Mouse (Mus musculus): ENCODE results near the gene Ctsc. TPM values are rescaled to one million over a fixed set of nuclear protein-coding genes. Genes with fewer than 3 reads are reported as not detected.
"Not testable (repeated sequence)": the region's sequence is repeated elsewhere in the genome, so short reads cannot be mapped to it uniquely, and the experiment has no call there.

Gene Ctsc
- total RNA-seq (2021), result 10 to 100 TPM in 1 of 2 experiments, 1 to 10 TPM in 1; 8.6 to 12.3 TPM

- DNase-seq (ENCODE audit: low spot score in 2 of 2), result peak; percentile 46 to 47
- intact Hi-C loops (cut with DNase I), result no loop called here
Measured at GRCm38 (mm10) chr7:88277858-88278627, at the start of gene Ctsc. Ctsc (plus strand) TSS chr7:88278085.

- intact Hi-C loops (cut with DNase I), result no loop called here
- no peak for DNase-seq (ENCODE audit: low spot score in 2 of 2)
Measured at GRCm38 (mm10) chr7:88229051-88229450, 48.8 kb upstream of the Ctsc start.

- no peak for DNase-seq (ENCODE audit: low spot score in 2 of 2)
- intact Hi-C loops (cut with DNase I), result no loop called here
Measured at GRCm38 (mm10) chr7:88230121-88230520, 47.8 kb upstream of the Ctsc start.

- intact Hi-C loops (cut with DNase I), result no loop called here
- no peak for DNase-seq (ENCODE audit: low spot score in 2 of 2)
Measured at GRCm38 (mm10) chr7:88230756-88231522, 46.9 kb upstream of the Ctsc start.

GRCm38 (mm10) chr7:88243059-88243458 lies 34.8 kb upstream of the Ctsc start:
- DNase-seq (ENCODE audit: low spot score in 2 of 2), result no peak
- intact Hi-C loops (cut with DNase I), result no loop called here

- no peak for DNase-seq (ENCODE audit: low spot score in 2 of 2)
- intact Hi-C loops (cut with DNase I), result no loop called here
Measured at GRCm38 (mm10) chr7:88244462-88244861, 33.4 kb upstream of the Ctsc start.

GRCm38 (mm10) chr7:88250380-88250779 lies 27.5 kb upstream of the Ctsc start:
- intact Hi-C loops (cut with DNase I); DNase-seq (ENCODE audit: low spot score in 2 of 2): not testable (repeated sequence)

- intact Hi-C loops (cut with DNase I), result no loop called here
- no peak for DNase-seq (ENCODE audit: low spot score in 2 of 2)
Measured at GRCm38 (mm10) chr7:88251535-88251934, 26.4 kb upstream of the Ctsc start.

GRCm38 (mm10) chr7:88252129-88252528 lies 25.8 kb upstream of the Ctsc start:
- DNase-seq (ENCODE audit: low spot score in 2 of 2), result no peak
- intact Hi-C loops (cut with DNase I), result no loop called here

- DNase-seq (ENCODE audit: low spot score in 2 of 2), result no peak
- intact Hi-C loops (cut with DNase I), result no loop called here
Measured at GRCm38 (mm10) chr7:88254884-88255283, 23.0 kb upstream of the Ctsc start.

- intact Hi-C loops (cut with DNase I), result no loop called here
- DNase-seq (ENCODE audit: low spot score in 2 of 2), result no peak
Measured at GRCm38 (mm10) chr7:88259155-88259925, 18.5 kb upstream of the Ctsc start.

- intact Hi-C loops (cut with DNase I), result no loop called here
Measured at GRCm38 (mm10) chr7:88261799-88262198, 16.1 kb upstream of the Ctsc start.

GRCm38 (mm10) chr7:88264861-88265260 lies 13.0 kb upstream of the Ctsc start:
- DNase-seq (ENCODE audit: low spot score in 2 of 2), result no peak
- intact Hi-C loops (cut with DNase I), result no loop called here

More at GRCm38 (mm10) chr7:88261799-88262198, 16.1 kb upstream of the Ctsc start:
- no peak for DNase-seq (ENCODE audit: low spot score in 2 of 2)

GRCm38 (mm10) chr7:88269913-88270312 lies 8.0 kb upstream of the Ctsc start:
- no peak for DNase-seq (ENCODE audit: low spot score in 2 of 2)
- intact Hi-C loops (cut with DNase I), result no loop called here

- no peak for DNase-seq (ENCODE audit: low spot score in 2 of 2)
- intact Hi-C loops (cut with DNase I), result no loop called here
Measured at GRCm38 (mm10) chr7:88271531-88271930, 6.4 kb upstream of the Ctsc start.

- no peak for DNase-seq (ENCODE audit: low spot score in 2 of 2)
- intact Hi-C loops (cut with DNase I), result no loop called here
Measured at GRCm38 (mm10) chr7:88276914-88277765, 745 bp upstream of the Ctsc start.

- DNase-seq (ENCODE audit: low spot score in 2 of 2), result no peak
- intact Hi-C loops (cut with DNase I), result no loop called here
Measured at GRCm38 (mm10) chr7:88278628-88279196, 827 bp downstream of the Ctsc start.

- intact Hi-C loops (cut with DNase I), result no loop called here
- DNase-seq (ENCODE audit: low spot score in 2 of 2), result no peak
Measured at GRCm38 (mm10) chr7:88285276-88285675, 7.4 kb downstream of the Ctsc start.

- intact Hi-C loops (cut with DNase I), result no loop called here
- DNase-seq (ENCODE audit: low spot score in 2 of 2), result no peak
Measured at GRCm38 (mm10) chr7:88291036-88291435, 13.2 kb downstream of the Ctsc start.
